Mouse (Mus musculus): ENCODE measurements around the gene Mbnl2. TPM values are rescaled to one million over a fixed set of nuclear protein-coding genes. Genes with fewer than 3 reads are reported as not detected.

Gene Mbnl2
- polyA plus RNA-seq, 1 experiment from 2014 or later, result 15.1 TPM

GRCm38 (mm10) chr14:120259426-120259825 lies 16.0 kb upstream of the Mbnl2 start:
- H3K4me1 ChIP-seq (replicated peaks), result no peaks in the 10 kb centered on the region
- 61% methylated on average over 1 of the region's 1 CpGs for WGBS (ENCODE audit: insufficient replicate concordance)
- no peaks in the 10 kb centered on the region for H3K9me3 ChIP-seq (replicated peaks)
- no peak overlapping the region for H3K27ac ChIP-seq (replicated peaks)
- no peak overlapping the region for H3K4me2 ChIP-seq
- no peaks in the 10 kb centered on the region for H3K27me3 ChIP-seq
- H3K4me3 ChIP-seq (replicated peaks), result no peak overlapping the region
- no peak overlapping the region for H3K9ac ChIP-seq
- ATAC-seq (ENCODE audit: insufficient read depth), result no peak
- no peaks in the 10 kb centered on the region for H3K36me3 ChIP-seq (replicated peaks)

DNA sequence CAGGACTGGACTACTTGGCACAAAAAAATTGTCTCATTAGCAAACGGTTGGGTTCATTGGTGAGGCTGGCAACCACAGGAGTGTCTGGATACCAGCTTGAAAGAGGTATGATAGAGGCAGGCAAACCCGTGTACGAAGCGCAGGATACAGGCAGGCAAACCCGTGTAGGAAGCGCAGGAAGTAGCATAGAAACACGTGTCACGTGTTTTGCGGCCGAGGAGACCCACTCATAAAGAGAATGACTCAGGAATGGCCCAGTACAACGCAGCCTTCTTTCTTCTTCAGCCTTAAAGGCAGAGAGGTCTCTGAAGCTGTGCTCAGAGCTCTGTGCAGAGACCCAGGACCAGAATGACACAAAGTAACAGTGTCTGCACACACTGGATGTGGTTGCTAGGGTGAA lies 13.9 kb upstream of the Mbnl2 start:
- Histone ChIP-seq H3K9me3 (replicated peaks) (no peaks in the 10 kb centered on the region), H3K4me2 (no peak overlapping the region), H3K36me3 (replicated peaks) (no peaks in the 10 kb centered on the region), H3K9ac (no peak overlapping the region), H3K27me3 (no peaks in the 10 kb centered on the region), H3K27ac (replicated peaks) (no peak overlapping the region), H3K4me1 (replicated peaks) (no peaks in the 10 kb centered on the region), H3K4me3 (replicated peaks) (no peak overlapping the region)
- 70% methylated on average over 11 of the region's 11 CpGs for WGBS (ENCODE audit: insufficient replicate concordance)
- no peak for ATAC-seq (ENCODE audit: insufficient read depth)

DNA sequence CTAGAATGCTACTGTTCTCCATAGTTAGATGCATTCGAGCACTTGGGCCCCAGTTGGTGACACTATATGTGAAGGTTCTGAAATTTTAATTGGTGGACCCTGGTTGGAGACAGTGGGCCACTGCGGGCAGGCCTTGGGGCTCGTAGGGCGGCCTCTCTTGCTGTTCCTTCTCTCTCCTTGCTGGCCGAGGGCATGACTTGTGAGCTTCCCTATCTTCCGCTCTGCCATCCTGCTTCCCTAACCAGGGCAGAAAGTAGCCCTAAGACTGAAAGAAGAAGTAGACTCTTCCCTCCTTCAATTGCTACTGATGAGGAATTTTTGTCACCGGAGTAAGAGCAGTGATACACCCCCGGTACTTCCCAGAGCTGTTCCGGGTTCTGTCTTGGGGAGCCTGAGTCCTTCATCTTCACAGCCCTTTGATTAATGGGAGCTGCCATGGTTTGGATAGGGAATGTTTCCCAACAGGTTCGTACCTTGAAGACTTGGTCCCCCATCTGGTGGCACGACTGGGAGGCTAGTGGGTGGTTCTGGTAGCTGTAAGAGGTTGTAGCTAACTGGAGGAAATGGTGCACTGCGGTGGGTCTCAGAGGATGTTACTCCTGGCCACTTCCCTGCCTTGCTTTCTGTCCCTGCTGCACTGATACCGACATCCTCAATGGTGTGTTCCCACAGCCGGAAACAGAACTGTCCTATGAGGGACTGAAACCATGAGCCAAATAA lies 12.6 kb upstream of the Mbnl2 start:
- no peaks in the 10 kb centered on the region for H3K9me3 ChIP-seq (replicated peaks)
- H3K4me3 ChIP-seq (replicated peaks), result no peak overlapping the region
- H3K27me3 ChIP-seq, result no peaks in the 10 kb centered on the region
- H3K36me3 ChIP-seq (replicated peaks), result no peaks in the 10 kb centered on the region
- 67% methylated on average over 14 of the region's 14 CpGs for WGBS (ENCODE audit: insufficient replicate concordance)
- no peak for ATAC-seq (ENCODE audit: insufficient read depth)
- no peak overlapping the region; the same call in 1 of the 2 replicates for H3K4me2 ChIP-seq
- H3K9ac ChIP-seq, result no peak overlapping the region
- H3K27ac ChIP-seq (replicated peaks), result no peak overlapping the region
- no peaks in the 10 kb centered on the region for H3K4me1 ChIP-seq (replicated peaks)

DNA sequence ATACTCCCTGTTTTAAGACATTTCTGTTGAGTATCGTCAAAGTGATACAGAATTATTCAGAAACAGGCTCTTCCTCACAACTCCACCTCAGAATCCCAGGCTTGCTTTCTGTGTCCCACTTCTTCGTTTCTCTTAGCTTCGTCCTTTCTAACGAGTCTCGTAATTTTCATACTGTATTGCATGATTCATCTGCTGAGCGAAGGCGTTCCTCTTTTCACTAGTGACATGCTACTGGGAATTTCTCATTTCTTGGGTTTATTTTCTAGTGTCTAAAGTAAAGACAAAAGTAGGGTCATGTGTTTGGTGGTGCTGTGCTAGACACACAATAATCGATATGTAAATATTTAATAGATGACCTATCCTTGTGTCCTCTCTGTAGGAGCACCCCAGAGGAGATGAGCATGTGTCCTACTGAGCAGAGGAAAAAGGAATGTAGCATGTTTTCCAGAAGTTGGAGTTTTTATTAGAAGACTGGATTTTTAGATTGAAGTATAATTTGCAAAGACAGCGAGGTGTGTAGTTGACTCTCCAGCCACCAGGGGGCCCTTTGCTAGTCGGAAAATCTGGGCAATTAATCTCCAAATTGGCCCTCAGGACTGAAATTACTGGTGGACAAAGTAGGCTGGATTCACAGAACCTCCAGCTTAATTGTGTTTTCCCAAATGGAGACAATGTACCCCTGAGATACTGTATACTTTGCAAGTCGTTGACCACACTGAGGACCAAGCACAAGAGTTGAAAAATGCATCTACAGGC lies 11.9 kb upstream of the Mbnl2 start:
- Histone ChIP-seq H3K27me3 (no peaks in the 10 kb centered on the region), H3K4me1 (replicated peaks) (no peaks in the 10 kb centered on the region), H3K27ac (replicated peaks) (no peak overlapping the region), H3K4me3 (replicated peaks) (no peak overlapping the region), H3K4me2 (no peak overlapping the region; the same call in 1 of the 2 replicates), H3K9ac (no peak overlapping the region), H3K9me3 (replicated peaks) (no peaks in the 10 kb centered on the region), H3K36me3 (replicated peaks) (no peaks in the 10 kb centered on the region)
- no peak for ATAC-seq (ENCODE audit: insufficient read depth)
- WGBS (ENCODE audit: insufficient replicate concordance), result 59% methylated on average over 11 of the region's 11 CpGs

- H3K4me1 ChIP-seq (replicated peaks), result peaks cover 8% of the 10 kb centered on the region; the same call in 1 of the 2 replicates
- no peak for ATAC-seq (ENCODE audit: insufficient read depth)
- no peak overlapping the region for H3K27ac ChIP-seq (replicated peaks)
- H3K9ac ChIP-seq, result no peak overlapping the region
- H3K4me2 ChIP-seq, result no peak overlapping the region
- no peaks in the 10 kb centered on the region for H3K9me3 ChIP-seq (replicated peaks)
- no peaks in the 10 kb centered on the region for H3K36me3 ChIP-seq (replicated peaks)
- H3K4me3 ChIP-seq (replicated peaks), result no peak overlapping the region
- no peaks in the 10 kb centered on the region for H3K27me3 ChIP-seq
These were observed 9.6 kb upstream of the Mbnl2 start for GRCm38 (mm10) chr14:120265886-120266285.

DNA sequence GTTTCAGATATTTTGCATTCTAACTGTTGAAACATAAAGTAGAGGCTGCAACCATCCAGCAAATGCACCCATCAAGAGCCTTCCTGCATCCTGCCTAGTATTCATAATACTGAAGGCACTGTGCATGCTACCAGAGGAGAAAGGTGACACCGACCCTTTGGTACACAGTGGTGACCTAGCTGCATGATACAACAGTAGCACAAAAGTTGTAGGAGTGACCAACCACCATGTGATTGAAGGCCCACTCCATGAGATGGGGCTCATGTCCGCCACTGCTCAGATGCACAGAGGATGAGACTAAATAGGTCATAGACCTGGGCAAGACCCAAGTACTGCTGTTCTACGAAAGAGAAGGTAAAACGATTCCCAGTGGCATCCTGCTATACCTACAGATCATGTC lies 8.3 kb upstream of the Mbnl2 start:
- ATAC-seq (ENCODE audit: insufficient read depth), result no peak
- no peak overlapping the region for H3K9ac ChIP-seq
- H3K9me3 ChIP-seq (replicated peaks), result no peaks in the 10 kb centered on the region
- H3K4me2 ChIP-seq, result no peak overlapping the region
- peaks cover 8% of the 10 kb centered on the region; the same call in 1 of the 2 replicates for H3K4me1 ChIP-seq (replicated peaks)
- no peak overlapping the region for H3K4me3 ChIP-seq (replicated peaks)
- no peaks in the 10 kb centered on the region for H3K36me3 ChIP-seq (replicated peaks)
- whole genome bisulfite sequencing (ENCODE audit: insufficient replicate concordance), result 71% methylated on average over 4 of the region's 4 CpGs
- no peaks in the 10 kb centered on the region for H3K27me3 ChIP-seq
- H3K27ac ChIP-seq (replicated peaks), result no peak overlapping the region

- Histone ChIP-seq H3K4me3 (replicated peaks) (no peak overlapping the region), H3K9ac (no peak overlapping the region), H3K4me2 (no peak overlapping the region), H3K9me3 (replicated peaks) (no peaks in the 10 kb centered on the region), H3K27ac (replicated peaks) (no peak overlapping the region), H3K4me1 (replicated peaks) (peaks cover 12% of the 10 kb centered on the region), H3K36me3 (replicated peaks) (no peaks in the 10 kb centered on the region), H3K27me3 (no peaks in the 10 kb centered on the region)
- 20% methylated on average over 3 of the region's 3 CpGs for WGBS (ENCODE audit: insufficient replicate concordance)
- ATAC-seq (ENCODE audit: insufficient read depth), result no peak
These were observed 5.4 kb upstream of the Mbnl2 start for GRCm38 (mm10) chr14:120270031-120270430.

GRCm38 (mm10) chr14:120270633-120271032 lies 4.8 kb upstream of the Mbnl2 start:
- H3K9me3 ChIP-seq (replicated peaks), result no peaks in the 10 kb centered on the region
- H3K4me3 ChIP-seq (replicated peaks), result no peak overlapping the region
- no peak overlapping the region for H3K9ac ChIP-seq
- H3K36me3 ChIP-seq (replicated peaks), result no peaks in the 10 kb centered on the region
- no peak for ATAC-seq (ENCODE audit: insufficient read depth)
- H3K27me3 ChIP-seq, result no peaks in the 10 kb centered on the region
- 39% methylated on average over 4 of the region's 4 CpGs for WGBS (ENCODE audit: insufficient replicate concordance)
- peaks cover 15% of the 10 kb centered on the region for H3K4me1 ChIP-seq (replicated peaks)
- H3K27ac ChIP-seq (replicated peaks), result no peak overlapping the region
- H3K4me2 ChIP-seq, result no peak overlapping the region

DNA sequence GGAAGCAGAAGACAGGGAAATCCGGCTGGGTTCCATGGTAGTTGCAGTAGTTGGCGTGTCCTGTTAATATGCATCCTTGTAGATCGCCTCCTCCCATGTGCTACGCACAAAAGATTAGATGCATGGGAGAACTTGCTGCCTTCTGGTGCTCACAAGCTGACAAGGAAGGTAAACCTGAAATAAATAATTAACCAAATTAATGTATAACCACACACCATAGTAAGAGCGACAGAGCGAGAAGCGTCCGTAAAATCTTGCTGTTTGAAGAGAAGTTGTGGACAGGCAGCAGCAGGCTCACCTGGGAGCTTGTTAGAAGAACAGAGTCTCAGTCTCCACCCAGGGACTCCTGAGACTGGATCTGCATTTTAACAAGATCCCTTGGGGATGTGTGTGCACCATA lies 4.4 kb upstream of the Mbnl2 start:
- 0 out of 2 replicates have a peak overlapping the region, but pooled peaks have one; percentile 9 for H3K27ac ChIP-seq (replicated peaks)
- H3K4me3 ChIP-seq (replicated peaks), result no peak overlapping the region
- H3K4me1 ChIP-seq (replicated peaks), result peaks cover 15% of the 10 kb centered on the region
- no peaks in the 10 kb centered on the region for H3K27me3 ChIP-seq
- no peak overlapping the region for H3K9ac ChIP-seq
- 57% methylated on average over 8 of the region's 8 CpGs for WGBS (ENCODE audit: insufficient replicate concordance)
- H3K4me2 ChIP-seq, result peak overlapping the region; percentile 23; the same call in 1 of the 2 replicates
- no peaks in the 10 kb centered on the region for H3K36me3 ChIP-seq (replicated peaks)
- no peaks in the 10 kb centered on the region for H3K9me3 ChIP-seq (replicated peaks)
- no peak for ATAC-seq (ENCODE audit: insufficient read depth)

- H3K4me3 ChIP-seq (replicated peaks), result no peak overlapping the region
These were observed 1.7 kb upstream of the Mbnl2 start for GRCm38 (mm10) chr14:120273766-120274165.

DNA sequence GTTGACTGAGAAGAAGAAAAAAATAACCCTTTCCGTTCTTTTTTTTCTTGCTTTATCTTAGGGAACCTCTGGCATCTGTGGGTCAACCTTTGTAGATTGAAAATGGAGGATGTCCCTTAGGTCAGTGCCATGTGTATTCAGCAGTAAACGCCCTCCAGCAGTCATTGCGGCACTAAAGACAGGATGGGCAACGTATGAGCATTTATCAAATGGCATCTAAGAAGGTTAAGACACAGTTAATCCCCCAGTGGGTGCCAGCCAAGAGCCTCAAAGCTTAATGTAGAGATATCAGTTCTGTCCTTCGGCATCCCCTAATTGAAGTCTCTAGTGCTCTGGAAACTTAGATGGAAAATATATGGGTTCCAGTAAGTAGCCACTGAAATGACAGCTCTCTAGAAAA lies 723 bp upstream of the Mbnl2 start:
- Histone ChIP-seq H3K36me3 (replicated peaks) (no peaks in the 10 kb centered on the region), H3K27ac (replicated peaks) (no peak overlapping the region), H3K4me3 (replicated peaks) (peak overlapping the region; percentile 73), H3K4me1 (replicated peaks) (peaks cover 50% of the 10 kb centered on the region), H3K9ac (no peak overlapping the region), H3K9me3 (replicated peaks) (no peaks in the 10 kb centered on the region), H3K4me2 (peak overlapping the region; percentile 80), H3K27me3 (no peaks in the 10 kb centered on the region)
- 52% methylated on average over 5 of the region's 5 CpGs for WGBS (ENCODE audit: insufficient replicate concordance)
- ATAC-seq (ENCODE audit: insufficient read depth), result no peak

More at GRCm38 (mm10) chr14:120273766-120274165, 1.7 kb upstream of the Mbnl2 start:
- Histone ChIP-seq H3K9ac (no peak overlapping the region), H3K27me3 (no peaks in the 10 kb centered on the region), H3K4me1 (replicated peaks) (peaks cover 40% of the 10 kb centered on the region), H3K36me3 (replicated peaks) (no peaks in the 10 kb centered on the region), H3K9me3 (replicated peaks) (no peaks in the 10 kb centered on the region), H3K27ac (replicated peaks) (no peak overlapping the region), H3K4me2 (no peak overlapping the region)
- WGBS (ENCODE audit: insufficient replicate concordance), result 66% methylated on average over 5 of the region's 5 CpGs
- ATAC-seq (ENCODE audit: insufficient read depth), result no peak

All from liver, embryonic 15.5 days (tissue).